Comparison of ENCODE assay signal across 11 mouse cellular contexts in genomic region chr15:77828242-77828641, GRCm38 (mm10). TPM values are rescaled to one million over a fixed set of nuclear protein-coding genes. Genes with fewer than 3 reads are reported as not detected.
A peak's percentile ranks its signal among the peaks of the same experiment; 100 is the strongest.
DNase-seq lines count a peak whose midpoint lies in the region; ATAC-seq lines count a peak whose summit lies in the region.
"Had no signal": no experiment of that assay in that cellular context is flagged by ENCODE, and none has a peak within 500 bp of the region (broad histone marks: within the 10 kb centered on the region; RNA-seq: fewer than 3 reads in every experiment).

No protein-coding gene starts in this region.

- H3K9me3 ChIP-seq in heart, embryonic 15.5 days (replicated peaks): no peaks in the 10 kb centered on the region
- H3K9me3 ChIP-seq in lung, embryonic 15.5 days: no peaks in the 10 kb centered on the region
- no peaks in the 10 kb centered on the region for H3K9me3 ChIP-seq in embryonic facial prominence, embryonic 13.5 days
- no peaks in the 10 kb centered on the region for H3K9me3 ChIP-seq in liver, embryonic 16.5 days (replicated peaks; ENCODE audit: control insufficient read depth, low read length)
- H3K9me3 ChIP-seq: midbrain, embryonic 12.5 days had no signal

- H3K4me2 ChIP-seq in heart, embryonic 15.5 days: no peak overlapping the region
- peak overlapping the region; percentile 31 for H3K4me2 ChIP-seq in lung, embryonic 15.5 days
- no peak overlapping the region; the same call in 1 of the 2 replicates for H3K4me2 ChIP-seq in embryonic facial prominence, embryonic 13.5 days
- no peak overlapping the region for H3K4me2 ChIP-seq in liver, embryonic 16.5 days (ENCODE audit: low read depth, low read length)
- H3K4me2 ChIP-seq: midbrain, embryonic 12.5 days had no signal

- DNase-seq in heart, adult 18-20 months: no peak
- no peak for DNase-seq in lung, postnatal 25 days (ENCODE audit: low spot score)
- DNase-seq in layer of hippocampus, postnatal 10 days (ENCODE audit: low spot score in 2 of 2): no peak
- no peak for DNase-seq in spleen, postnatal 10 days (ENCODE audit: low spot score in 2 of 2)
- DNase-seq: embryo, embryonic 11 days had no signal

- 81% methylated on average over 12 of the region's 12 CpGs for WGBS in heart, embryonic 15.5 days
- WGBS in lung, embryonic 15.5 days: 77% methylated on average over 12 of the region's 12 CpGs
- WGBS in embryonic facial prominence, embryonic 13.5 days: 92% methylated on average over 12 of the region's 12 CpGs
- WGBS in liver, embryonic 16.5 days (ENCODE audit: insufficient replicate concordance): 88% methylated on average over 12 of the region's 12 CpGs

- no peak for ATAC-seq in heart, embryonic 15.5 days (replicated peaks; ENCODE audit: insufficient number of reproducible peaks, insufficient read depth, low FRiP score, low read depth)
- no peak for ATAC-seq in lung, embryonic 15.5 days (ENCODE audit: borderline replicate concordance, extremely low read depth, low FRiP score, low TSS enrichment)
- no peak for ATAC-seq in embryonic facial prominence, embryonic 13.5 days (ENCODE audit: insufficient number of reproducible peaks, insufficient read depth, low FRiP score, low TSS enrichment, low read depth)
- ATAC-seq in liver, embryonic 16.5 days (ENCODE audit: low read depth): no peak
- ATAC-seq: inflammation-experienced regulatory T-cells, adult 6 months had no signal

- H3K27ac ChIP-seq in heart, embryonic 15.5 days: peak overlapping the region; percentile 46
- H3K27ac ChIP-seq in lung, embryonic 15.5 days: peak overlapping the region; percentile 82
- peak overlapping the region; percentile 73 for H3K27ac ChIP-seq in embryonic facial prominence, embryonic 13.5 days
- H3K27ac ChIP-seq in liver, embryonic 16.5 days (ENCODE audit: low read length): 0 out of 2 replicates have a peak overlapping the region, but pooled peaks have one; percentile 3

- no peaks in the 10 kb centered on the region; the same call in none of the 2 replicates for H3K36me3 ChIP-seq in heart, embryonic 15.5 days
- H3K36me3 ChIP-seq in lung, embryonic 15.5 days: no peaks in the 10 kb centered on the region
- H3K36me3 ChIP-seq in embryonic facial prominence, embryonic 13.5 days: no peaks in the 10 kb centered on the region
- peaks cover 6% of the 10 kb centered on the region for H3K36me3 ChIP-seq in liver, embryonic 16.5 days (ENCODE audit: control insufficient read depth, insufficient read depth)
- H3K36me3 ChIP-seq: midbrain, embryonic 12.5 days had no signal

- H3K4me3 ChIP-seq in heart, embryonic 15.5 days: no peak overlapping the region
- no peak overlapping the region for H3K4me3 ChIP-seq in lung, embryonic 15.5 days
- no peak overlapping the region for H3K4me3 ChIP-seq in embryonic facial prominence, embryonic 13.5 days
- H3K4me3 ChIP-seq in liver, embryonic 16.5 days (ENCODE audit: low read depth, low read length): no peak overlapping the region
- H3K4me3 ChIP-seq: midbrain, embryonic 12.5 days had no signal

- H3K9ac ChIP-seq in heart, embryonic 15.5 days: no peak overlapping the region
- no peak overlapping the region for H3K9ac ChIP-seq in lung, embryonic 15.5 days
- no peak overlapping the region for H3K9ac ChIP-seq in embryonic facial prominence, embryonic 13.5 days
- H3K9ac ChIP-seq in liver, embryonic 16.5 days (ENCODE audit: low read depth, low read length): no peak overlapping the region
- H3K9ac ChIP-seq: midbrain, embryonic 12.5 days had no signal

- peaks cover 81% of the 10 kb centered on the region for H3K4me1 ChIP-seq in heart, embryonic 15.5 days (replicated peaks)
- H3K4me1 ChIP-seq in lung, embryonic 15.5 days: peaks cover 81% of the 10 kb centered on the region
- H3K4me1 ChIP-seq in embryonic facial prominence, embryonic 13.5 days: peaks cover 38% of the 10 kb centered on the region
- peaks cover 72% of the 10 kb centered on the region for H3K4me1 ChIP-seq in liver, embryonic 16.5 days (ENCODE audit: control insufficient read depth, low read depth, low read length)

- H3K27me3 ChIP-seq in heart, embryonic 15.5 days: no peaks in the 10 kb centered on the region
- no peaks in the 10 kb centered on the region for H3K27me3 ChIP-seq in lung, embryonic 15.5 days
- H3K27me3 ChIP-seq in embryonic facial prominence, embryonic 13.5 days: no peaks in the 10 kb centered on the region
- no peaks in the 10 kb centered on the region for H3K27me3 ChIP-seq in liver, embryonic 16.5 days (ENCODE audit: control insufficient read depth, insufficient read depth, low read depth, low read length)
- H3K27me3 ChIP-seq: midbrain, embryonic 12.5 days had no signal

RNA-seq across cellular contexts. Expression of gene Myh9, which starts 13.7 kb away (rescaled TPM):
- polyA plus RNA-seq in heart, embryonic 15.5 days (2015; fragmentation: Nextera tagmentation; extraction: Ambion mirVana): 25.2 and 33.7 TPM in 2 replicates
- total RNA-seq in heart, adult 18-20 months (2021): 100 to 1,000 TPM; 117 to 119 TPM
- polyA plus RNA-seq in lung, embryonic 15.5 days (2015; fragmentation: Nextera tagmentation; extraction: Ambion mirVana): 62.5 and 67.7 TPM in 2 replicates
- polyA plus RNA-seq in embryonic facial prominence, embryonic 13.5 days (2015; fragmentation: Nextera tagmentation; extraction: Ambion mirVana): 36.2 and 41.0 TPM in 2 replicates
- 19.7 and 21.9 TPM in 2 replicates for polyA plus RNA-seq in liver, embryonic 16.5 days (2015; fragmentation: Nextera tagmentation; extraction: Ambion mirVana)
- total RNA-seq in layer of hippocampus, postnatal 10 days (2021): 10 to 100 TPM; 65.2 to 75.2 TPM

Comparison
In these comparisons a context has a peak if more than half of its experiments do, and no peak if none do; other contexts are left out.
1. H3K27ac ChIP-seq: peak in every context shown above with its lines; median percentile 82 in lung, embryonic 15.5 days; 73 in embryonic facial prominence, embryonic 13.5 days; 46 in heart, embryonic 15.5 days; 3 in liver, embryonic 16.5 days.